Mouse (Mus musculus): ENCODE results near the gene Ptbp3.

Ptbp3 gene

DNA sequence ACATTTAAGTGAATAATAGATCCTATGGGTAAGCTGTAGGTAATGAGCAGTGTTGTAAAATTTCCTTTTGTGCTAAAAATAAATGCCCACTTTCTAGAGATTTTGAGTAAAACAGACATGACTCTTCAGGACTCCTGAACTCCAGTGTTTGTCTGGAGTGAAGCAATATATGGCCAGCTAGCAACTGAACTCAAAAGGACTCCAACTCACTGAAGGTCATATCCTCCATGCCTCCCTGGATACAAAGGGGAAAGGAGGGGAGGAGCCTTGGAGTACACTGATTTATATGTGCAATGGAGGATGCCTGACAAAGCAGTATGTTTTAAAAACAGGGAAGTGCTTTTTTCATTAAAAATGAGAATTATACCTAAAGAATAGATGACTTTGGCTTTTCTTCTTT, 77.9 kb downstream of the Ptbp3 start:
- DNase-seq = no peak

DNA sequence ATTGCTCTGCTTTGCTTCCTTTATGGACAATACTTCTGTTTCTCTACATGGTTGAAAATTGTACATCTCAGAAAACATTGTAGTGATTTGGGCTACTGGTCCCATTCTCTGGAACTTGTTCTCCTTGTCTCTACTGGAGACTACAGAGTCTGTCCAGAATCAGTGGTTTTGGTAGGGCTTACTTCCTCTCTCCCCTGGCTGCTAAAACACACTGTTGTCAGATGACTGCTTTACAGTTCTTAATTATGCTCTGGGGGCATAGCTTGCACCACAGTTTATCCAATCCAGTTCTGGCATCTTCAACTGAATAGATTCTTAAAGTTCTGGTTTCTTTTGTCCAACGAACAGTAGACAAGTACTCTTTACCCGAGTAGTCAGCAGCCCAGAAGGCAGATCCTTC, 83.7 kb downstream of the Ptbp3 start:
- no peak for DNase-seq

DNA sequence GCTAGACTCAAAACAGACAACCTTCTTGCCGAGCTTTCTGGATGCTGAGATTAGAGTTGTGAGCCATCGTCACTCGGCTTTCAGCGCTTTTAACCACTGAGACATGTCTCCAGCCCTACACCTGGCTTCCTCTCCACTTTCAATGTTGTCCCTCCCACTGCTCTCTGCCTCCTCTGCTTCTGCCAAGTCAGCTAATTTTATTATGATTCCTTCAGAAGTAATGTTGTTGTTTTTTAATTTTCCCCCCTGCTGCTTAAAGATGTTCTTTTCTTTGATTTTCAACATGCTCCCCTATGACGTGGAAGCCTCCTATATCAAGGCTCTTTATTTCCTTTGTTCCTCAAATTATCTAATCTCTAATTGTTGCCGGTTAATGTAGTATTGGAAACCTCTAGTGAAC, 84.5 kb downstream of the Ptbp3 start:
- DNase-seq = no peak

- DNase-seq = no peak
Observed at GRCm38 (mm10) chr4:59462494-59462893, 86.7 kb downstream of the Ptbp3 start.

GRCm38 (mm10) chr4:59461116-59461727, 87.9 kb downstream of the Ptbp3 start:
- no peak for DNase-seq

- no peak for DNase-seq
Observed at GRCm38 (mm10) chr4:59459216-59459955, 89.8 kb downstream of the Ptbp3 start.

DNA sequence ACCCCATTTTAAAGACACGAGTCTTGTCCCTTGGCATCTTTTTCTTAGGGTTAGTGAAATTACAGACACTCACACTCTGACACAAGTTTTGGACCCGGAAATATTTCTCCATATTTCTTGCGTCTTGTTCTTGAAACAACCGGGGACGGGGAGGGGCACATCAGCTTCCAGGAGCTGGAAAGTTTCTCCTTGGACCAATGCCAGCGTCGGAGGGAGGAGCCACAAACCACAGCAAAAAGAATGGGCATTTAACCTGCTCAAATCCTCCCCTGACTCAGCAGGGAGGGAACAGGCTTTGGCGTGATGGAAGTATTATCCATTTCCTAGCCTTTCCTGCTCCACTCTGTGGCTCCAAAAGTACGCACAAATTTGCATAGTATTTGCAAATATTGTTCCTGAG, 91.2 kb downstream of the Ptbp3 start:
- DNase-seq = no peak

DNA sequence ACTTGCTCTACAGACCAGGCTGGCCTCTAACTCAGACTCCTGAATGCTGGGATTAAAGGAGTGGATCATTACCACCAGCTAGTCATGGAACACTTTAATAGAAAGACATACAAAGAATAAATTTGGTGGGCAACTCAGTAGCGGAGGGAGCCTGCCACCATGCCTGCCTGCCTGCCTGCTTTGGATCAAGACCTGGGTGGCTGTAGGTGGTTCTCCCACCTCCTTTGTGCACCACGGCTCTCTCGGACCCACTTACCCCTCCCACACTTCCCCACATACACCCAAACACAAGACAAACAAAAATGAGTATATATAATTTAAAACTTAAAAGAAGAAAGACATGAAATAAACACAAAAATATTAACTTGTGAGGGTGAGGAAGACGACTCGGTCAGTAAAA, 92.1 kb downstream of the Ptbp3 start:
- DNase-seq = no peak

DNA sequence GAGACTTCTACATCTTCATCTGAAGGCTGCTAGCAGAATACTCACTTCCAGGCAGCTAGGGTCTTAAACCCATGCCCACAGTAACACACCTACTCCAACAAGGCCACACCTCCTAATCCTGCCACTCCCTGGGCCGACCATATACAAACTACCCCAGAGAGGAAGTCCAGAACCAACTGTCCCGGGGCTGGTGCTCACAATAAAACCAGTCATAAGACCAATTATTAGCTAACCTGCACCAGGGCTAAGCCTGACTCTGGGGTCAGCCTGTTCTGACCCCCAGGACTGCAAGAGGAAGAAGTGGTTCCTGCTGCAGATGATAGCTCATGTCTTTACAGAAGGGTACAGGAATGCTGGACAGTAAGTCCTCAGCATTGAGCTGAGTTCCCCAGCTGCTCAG, 93.7 kb downstream of the Ptbp3 start:
- no peak for DNase-seq

- no peak for DNase-seq
Observed at GRCm38 (mm10) chr4:59454046-59454445, 95.1 kb downstream of the Ptbp3 start.

DNA sequence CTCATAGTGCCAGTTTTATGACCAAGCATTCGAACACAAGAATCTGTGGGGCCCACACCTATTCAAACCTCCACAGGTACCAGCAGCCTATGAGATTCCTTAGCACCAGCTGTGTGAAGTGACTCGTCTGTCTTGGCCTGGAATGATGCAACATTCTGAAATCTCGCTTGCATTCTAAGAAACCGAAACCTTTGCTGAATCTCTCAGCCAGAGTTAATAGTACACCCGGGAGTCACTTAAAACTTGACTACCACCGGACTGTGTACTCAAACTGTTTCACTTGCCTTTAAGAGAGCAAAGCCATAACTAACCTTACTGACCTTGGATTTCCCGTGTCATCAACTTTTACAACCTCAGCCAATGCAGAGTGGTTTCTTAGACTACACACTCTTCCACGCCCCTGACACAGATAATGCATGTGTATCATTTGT, 96.6 kb downstream of the Ptbp3 start:
- no peak for DNase-seq

DNA sequence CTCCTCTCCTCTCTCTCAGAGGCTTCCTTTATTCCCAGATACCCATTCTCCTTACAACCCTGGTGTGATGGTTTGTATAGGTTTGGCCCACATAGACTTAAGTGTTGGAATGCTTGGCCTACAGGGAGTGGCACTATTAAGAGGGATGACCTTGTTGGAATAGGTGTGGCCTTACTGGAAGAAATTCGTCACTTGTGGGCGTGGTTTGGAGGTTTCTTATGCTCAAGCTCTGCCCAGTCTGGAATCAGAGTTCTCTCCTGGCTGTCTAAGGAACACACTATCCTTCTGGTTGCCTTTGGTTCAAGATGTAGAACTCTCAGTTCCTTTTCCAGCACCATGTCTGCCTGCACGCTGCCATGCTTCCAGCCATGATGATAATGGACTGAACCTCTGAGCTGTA, 98.3 kb downstream of the Ptbp3 start:
- DNase-seq = no peak

GRCm38 (mm10) chr4:59450234-59450854, 98.8 kb downstream of the Ptbp3 start:
- DNase-seq = no peak

DNA sequence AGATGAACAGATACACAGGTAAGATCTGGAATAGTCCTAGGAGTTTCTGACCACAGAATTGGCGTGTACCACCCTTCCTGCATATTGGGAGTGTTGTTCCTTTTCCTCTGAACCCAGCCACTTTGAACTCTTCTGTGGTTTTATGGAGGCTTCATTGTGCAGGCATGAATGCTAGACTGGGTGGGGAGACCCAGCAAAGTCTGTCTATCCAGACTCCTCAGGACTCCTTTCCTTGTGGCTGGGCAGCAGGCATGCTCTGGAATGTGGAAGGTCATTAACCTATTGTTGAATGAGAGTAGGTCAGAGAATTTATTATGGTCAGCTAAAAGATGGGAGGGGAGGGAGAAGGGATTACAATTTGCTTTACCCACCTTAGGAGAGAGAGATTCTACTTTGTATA, 101.9 kb downstream of the Ptbp3 start:
- DNase-seq = no peak

- DNase-seq = peak; percentile 30 to 49
Observed at GRCm38 (mm10) chr4:59445516-59445915, 103.6 kb downstream of the Ptbp3 start.

- DNase-seq = no peak
Observed at GRCm38 (mm10) chr4:59444994-59445393, 104.2 kb downstream of the Ptbp3 start.

DNA sequence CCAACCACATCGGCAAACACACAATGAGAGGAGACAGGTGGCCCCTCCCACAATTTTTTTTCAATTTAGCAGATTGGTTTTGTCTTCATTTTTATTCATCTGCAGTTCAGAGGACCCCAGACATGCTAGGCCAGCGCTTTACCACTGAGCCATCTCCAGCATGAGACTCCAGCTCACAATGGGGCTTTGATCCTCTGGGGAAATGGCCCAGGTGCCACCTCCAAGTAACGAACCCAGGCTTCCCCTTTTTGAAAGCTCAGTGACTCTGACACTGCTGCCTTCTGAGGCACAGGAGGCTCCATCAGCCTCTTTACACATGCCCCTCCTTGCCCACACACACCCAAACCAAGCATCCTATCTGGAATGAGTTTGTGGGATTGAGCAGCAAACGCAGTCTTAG, 105.1 kb downstream of the Ptbp3 start:
- peak; percentile 46 to 62 for DNase-seq

- DNase-seq = no peak
Observed at GRCm38 (mm10) chr4:59441265-59441664, 107.9 kb downstream of the Ptbp3 start.

DNA sequence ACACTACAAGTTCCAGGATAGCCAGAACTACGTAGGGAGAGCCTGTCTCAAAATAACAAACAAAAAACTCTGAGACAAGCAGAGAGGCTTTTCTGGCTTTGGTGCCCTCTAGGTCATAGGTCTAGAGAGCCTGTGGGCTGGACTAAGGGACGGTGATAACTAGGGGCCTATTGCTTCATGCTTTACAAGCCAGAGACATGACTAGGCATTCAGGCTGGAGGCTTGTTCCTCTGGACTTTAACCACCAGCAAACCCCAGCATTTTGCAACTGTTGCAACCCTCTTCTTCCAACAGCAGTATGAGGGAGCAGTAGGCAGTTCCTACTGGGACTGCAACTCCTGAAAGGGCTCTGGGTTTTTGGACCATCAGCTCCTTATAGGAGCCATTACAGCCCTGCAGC, 109.2 kb downstream of the Ptbp3 start:
- no peak for DNase-seq

GRCm38 (mm10) chr4:59439041-59439440, 110.1 kb downstream of the Ptbp3 start:
- DNase-seq = no peak

DNA sequence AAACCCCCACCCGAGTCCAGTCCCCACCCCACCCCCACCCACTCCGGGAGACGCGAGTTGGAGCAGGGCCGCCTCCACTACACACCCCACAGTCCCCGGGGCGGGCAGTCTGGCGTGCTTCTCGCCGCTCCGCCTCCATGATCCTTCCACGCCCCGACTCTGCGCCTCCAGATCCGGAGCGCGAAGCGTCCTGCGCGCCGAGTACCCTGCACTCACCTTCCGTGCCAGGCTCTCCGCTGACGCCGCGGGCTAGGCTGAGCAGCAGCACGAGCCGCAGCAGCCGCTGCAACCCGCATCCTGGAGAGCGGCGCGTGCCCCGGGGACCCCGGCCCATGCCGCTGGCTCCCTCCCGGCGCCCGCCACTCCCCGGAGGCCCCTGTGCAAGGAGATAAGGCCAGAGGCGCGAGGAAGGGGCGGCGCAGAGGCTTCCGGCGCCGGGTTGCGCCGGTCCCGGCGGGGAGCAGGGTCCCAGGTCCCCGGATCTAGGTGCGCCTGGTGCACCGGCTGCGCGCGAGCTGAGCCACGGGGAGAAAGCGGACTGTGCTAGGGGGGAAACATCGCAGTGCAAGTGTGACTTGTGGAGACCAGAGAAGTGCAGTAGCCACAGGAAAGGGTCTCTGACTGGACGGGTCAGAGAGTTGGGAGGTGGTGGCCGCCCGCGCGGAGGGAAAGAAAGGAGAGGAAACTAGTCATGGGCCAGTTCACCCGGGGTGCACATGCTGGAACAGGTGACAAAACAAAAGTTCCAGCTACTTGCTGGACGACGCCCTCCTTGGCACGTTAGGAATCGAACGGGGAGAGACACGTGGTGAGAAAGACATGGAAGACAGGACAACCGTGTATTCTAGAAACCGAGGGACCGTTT, 110.9 kb downstream of the Ptbp3 start, which contains the start of gene Susd1:
Gene Susd1, minus strand, starts transcription at position 644 of the 865 bp plus-strand sequence.
- DNase-seq = peak; percentile 58 to 67

DNA sequence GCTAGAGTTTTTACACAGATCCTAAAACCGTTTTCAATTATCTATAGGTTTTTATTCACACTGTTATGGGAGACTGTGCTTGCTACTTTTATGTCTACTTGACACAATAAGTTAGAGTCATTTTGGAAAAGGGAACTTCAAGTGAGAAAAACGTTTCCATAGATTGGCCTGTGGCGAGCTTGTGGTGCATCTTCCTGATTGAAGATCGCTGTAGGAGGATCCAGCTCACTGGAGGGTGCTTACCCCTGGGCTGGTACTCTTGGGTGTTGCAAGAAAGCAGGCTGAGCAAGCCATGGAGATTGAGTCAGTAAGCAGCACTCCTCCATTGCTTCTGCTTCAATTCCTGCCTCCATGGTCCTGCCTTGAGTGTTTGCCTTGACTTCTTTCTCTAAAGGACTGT, 113.2 kb downstream of the Ptbp3 start:
- no peak for DNase-seq

- no peak for DNase-seq
Observed at GRCm38 (mm10) chr4:59434039-59434438, 115.1 kb downstream of the Ptbp3 start.
